In the genomic region with DNA sequence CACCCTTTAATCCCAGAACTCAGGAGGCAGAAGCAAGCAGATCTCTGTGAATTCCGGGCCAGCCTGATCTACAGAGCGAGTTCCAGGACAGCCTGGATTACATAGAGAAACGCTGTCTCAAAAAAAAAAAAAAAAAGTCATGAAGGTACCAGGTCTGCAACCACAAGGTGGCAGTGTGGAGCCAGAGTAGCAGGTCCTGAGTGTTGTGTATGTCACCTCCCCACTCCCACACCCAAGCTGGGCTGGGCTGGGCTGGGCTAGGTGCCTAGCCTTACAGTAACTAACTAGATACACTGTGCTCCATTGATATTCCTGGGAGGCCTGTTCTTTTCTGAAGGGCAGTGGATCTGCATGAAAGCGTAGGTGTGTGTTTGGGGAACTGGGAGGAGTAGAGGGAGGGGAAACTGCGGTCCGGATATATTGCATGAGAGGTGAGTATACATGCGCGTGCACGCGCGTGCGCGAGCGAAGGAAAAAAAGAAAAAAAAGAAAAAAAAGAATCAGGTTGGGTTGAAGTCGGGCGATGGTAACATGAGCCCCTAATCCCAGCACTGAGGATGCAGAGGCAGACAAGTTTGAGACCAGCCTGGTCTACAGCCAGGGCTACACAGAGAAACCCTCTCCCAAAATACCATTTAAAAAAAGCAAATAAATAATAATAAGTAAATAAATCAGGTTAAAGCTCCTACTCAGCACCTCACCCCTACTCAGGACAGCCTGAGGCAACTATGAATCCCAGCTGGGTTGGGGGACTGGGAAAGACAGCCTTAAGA, we compare ENCODE assay signal across 8 mouse cellular contexts. TPM values are rescaled to one million over a fixed set of nuclear protein-coding genes. Genes with fewer than 3 reads are reported as not detected.
DNase-seq lines count a peak whose midpoint lies in the region; ATAC-seq and TF ChIP-seq lines count a peak whose summit lies in the region.

No protein-coding gene starts in this region.

- no peaks in the 10 kb centered on the region for H3K4me1 ChIP-seq in bone marrow macrophage, adult 2 months (ENCODE audit: control insufficient read depth, insufficient read depth, low read length)
- peaks cover 50% of the 10 kb centered on the region for H3K4me1 ChIP-seq in erythroblast, embryonic 14.5 days (ENCODE audit: control insufficient read depth)
- peaks cover 11% of the 10 kb centered on the region for H3K4me1 ChIP-seq in heart, embryonic 13.5 days

- H3K4me2 ChIP-seq in heart, embryonic 13.5 days = no peak overlapping the region

- no peaks in the 10 kb centered on the region for H3K9me3 ChIP-seq in erythroblast, embryonic 14.5 days (ENCODE audit: control insufficient read depth, low read length)
- H3K9me3 ChIP-seq in heart, embryonic 13.5 days = no peaks in the 10 kb centered on the region

- no peak for TF ChIP-seq POLR2A in bone marrow macrophage, adult 2 months (IDR thresholded peaks at IDR 0.05; ENCODE audit: borderline replicate concordance, low read depth, low read length)

- peak; percentile 96 for DNase-seq in ES-CJ7 (ENCODE audit: low read depth, low spot score)
- peak; percentile 78 for DNase-seq in large intestine, adult 2 months (ENCODE audit: low read depth, low spot score)
- peak; percentile 68 to 77 for DNase-seq in lung, adult 18-20 months
- DNase-seq in retina, postnatal 7 days (ENCODE audit: low read depth, low spot score) = peak; percentile 47
- peak; percentile 96 for DNase-seq in thymus, postnatal 4 days

- H3K27ac ChIP-seq in bone marrow macrophage, adult 2 months (ENCODE audit: insufficient read depth, low read depth, low read length) = no peak overlapping the region
- H3K27ac ChIP-seq in heart, embryonic 13.5 days (replicated peaks) = no peak overlapping the region

- ATAC-seq in heart, embryonic 13.5 days (ENCODE audit: extremely low read depth, insufficient number of reproducible peaks, low FRiP score, low TSS enrichment) = peak; percentile 51

- peak; percentile 68; the same call in 1 of the 2 replicates for TF ChIP-seq CTCF in bone marrow macrophage, adult 2 months (IDR thresholded peaks at IDR 0.05; ENCODE audit: low read depth, low read length)

- 64% methylated on average over 16 of the region's 16 CpGs for WGBS in heart, embryonic 13.5 days
- 65% methylated on average over 16 of the region's 16 CpGs for WGBS in large intestine, adult 2 months

- H3K9ac ChIP-seq in heart, embryonic 13.5 days = no peak overlapping the region

- H3K27me3 ChIP-seq in erythroblast, embryonic 14.5 days (ENCODE audit: control insufficient read depth) = peaks cover 6% of the 10 kb centered on the region
- H3K27me3 ChIP-seq in heart, embryonic 13.5 days (replicated peaks) = no peaks in the 10 kb centered on the region

- H3K36me3 ChIP-seq in erythroblast, embryonic 14.5 days (ENCODE audit: control insufficient read depth) = no peaks in the 10 kb centered on the region
- no peaks in the 10 kb centered on the region for H3K36me3 ChIP-seq in heart, embryonic 13.5 days

- no peak overlapping the region for H3K4me3 ChIP-seq in bone marrow macrophage, adult 2 months (ENCODE audit: insufficient read depth, low read length)
- peak overlapping the region; percentile 23 for H3K4me3 ChIP-seq in erythroblast, embryonic 14.5 days (replicated peaks)
- no peak overlapping the region for H3K4me3 ChIP-seq in heart, embryonic 13.5 days

RNA-seq across cellular contexts. Expression of a gene that starts 14.5 kb away (rescaled TPM):
- polyA plus RNA-seq in bone marrow macrophage, adult 2 months (2012; ENCODE audit: insufficient read depth, insufficient read length, missing spikeins) = not detected in 2 replicates
- not detected in 2 replicates for polyA plus RNA-seq in erythroblast, embryonic 14.5 days (2012)
- polyA plus RNA-seq in heart, embryonic 13.5 days (2015; fragmentation: Nextera tagmentation; extraction: Ambion mirVana) = not detected in 2 replicates
- polyA plus RNA-seq in large intestine, adult 2 months (2012; rRNA removed) = 0.03 and 0.07 TPM in 2 replicates

RNA-seq across cellular contexts. Expression of a gene that starts 24.6 kb away (rescaled TPM):
- polyA plus RNA-seq in bone marrow macrophage, adult 2 months (2012; ENCODE audit: insufficient read depth, insufficient read length, missing spikeins) = 1.1 and 1.7 TPM in 2 replicates
- 13.6 and 33.2 TPM in 2 replicates for polyA plus RNA-seq in erythroblast, embryonic 14.5 days (2012)
- 0.55 and 0.60 TPM in 2 replicates for polyA plus RNA-seq in heart, embryonic 13.5 days (2015; fragmentation: Nextera tagmentation; extraction: Ambion mirVana)
- polyA plus RNA-seq in large intestine, adult 2 months (2012; rRNA removed) = 4.5 and 6.0 TPM in 2 replicates
